Mouse (Mus musculus): Measurements from ENCODE around the gene Gm43517. TPM values are rescaled to one million over a fixed set of nuclear protein-coding genes. Genes with fewer than 3 reads are reported as not detected.
A peak's percentile ranks its signal among the peaks of the same experiment; 100 is the strongest.

The Gm43517 gene
- polyA plus RNA-seq, 1 experiment from 2014 or later, result not detected

GRCm38 (mm10) chr12:49398163-49398540, 13.2 kb downstream of the Gm43517 start:
- H3K4me2 ChIP-seq, result no peak overlapping the region
- H3K4me1 ChIP-seq, result no peaks in the 10 kb centered on the region
- H3K27ac ChIP-seq, result no peak overlapping the region
- no peak overlapping the region for H3K4me3 ChIP-seq
- peaks cover 60% of the 10 kb centered on the region for H3K27me3 ChIP-seq (replicated peaks)
- no peak overlapping the region for H3K9ac ChIP-seq
- no peaks in the 10 kb centered on the region for H3K36me3 ChIP-seq
- ATAC-seq, result no peak
- H3K9me3 ChIP-seq (replicated peaks), result no peaks in the 10 kb centered on the region

GRCm38 (mm10) chr12:49398636-49399035, 13.7 kb downstream of the Gm43517 start:
- no peak overlapping the region for H3K4me2 ChIP-seq
- no peak for ATAC-seq
- no peak overlapping the region for H3K27ac ChIP-seq
- H3K4me3 ChIP-seq, result no peak overlapping the region
- no peaks in the 10 kb centered on the region for H3K9me3 ChIP-seq (replicated peaks)
- H3K9ac ChIP-seq, result no peak overlapping the region
- H3K36me3 ChIP-seq, result no peaks in the 10 kb centered on the region
- no peaks in the 10 kb centered on the region for H3K4me1 ChIP-seq
- H3K27me3 ChIP-seq (replicated peaks), result peaks cover 62% of the 10 kb centered on the region
- WGBS (ENCODE audit: insufficient replicate concordance), result 18% methylated on average over 3 of the region's 3 CpGs

- Histone ChIP-seq H3K4me2 (no peak overlapping the region), H3K36me3 (no peaks in the 10 kb centered on the region), H3K4me1 (no peaks in the 10 kb centered on the region), H3K9me3 (replicated peaks) (no peaks in the 10 kb centered on the region), H3K27me3 (replicated peaks) (peaks cover 56% of the 10 kb centered on the region), H3K27ac (no peak overlapping the region), H3K9ac (no peak overlapping the region), H3K4me3 (no peak overlapping the region)
- WGBS (ENCODE audit: insufficient replicate concordance), result 9% methylated on average over 1 of the region's 1 CpGs
- no peak for ATAC-seq
Observed at GRCm38 (mm10) chr12:49399611-49400010, 14.6 kb downstream of the Gm43517 start.

- Histone ChIP-seq H3K4me1 (no peaks in the 10 kb centered on the region), H3K27me3 (replicated peaks) (peaks cover 50% of the 10 kb centered on the region), H3K9me3 (replicated peaks) (no peaks in the 10 kb centered on the region), H3K4me2 (no peak overlapping the region), H3K27ac (no peak overlapping the region), H3K4me3 (no peak overlapping the region), H3K9ac (no peak overlapping the region), H3K36me3 (no peaks in the 10 kb centered on the region)
- WGBS (ENCODE audit: insufficient replicate concordance), result 6% methylated on average over 9 of the region's 9 CpGs
- no peak for ATAC-seq
Observed at GRCm38 (mm10) chr12:49400036-49400852, 15.3 kb downstream of the Gm43517 start.

- peak overlapping the region; percentile 53; the same call in 1 of the 2 replicates for H3K4me2 ChIP-seq
- peaks cover 48% of the 10 kb centered on the region for H3K27me3 ChIP-seq (replicated peaks)
- H3K9me3 ChIP-seq (replicated peaks), result no peaks in the 10 kb centered on the region
- no peaks in the 10 kb centered on the region for H3K36me3 ChIP-seq
- no peak for ATAC-seq
- H3K27ac ChIP-seq, result no peak overlapping the region
- no peaks in the 10 kb centered on the region for H3K4me1 ChIP-seq
- no peak overlapping the region; the same call in 1 of the 2 replicates for H3K4me3 ChIP-seq
- no peak overlapping the region for H3K9ac ChIP-seq
- 1% methylated on average over 8 of the region's 8 CpGs for whole genome bisulfite sequencing (ENCODE audit: insufficient replicate concordance)
Observed at GRCm38 (mm10) chr12:49400853-49401118, 15.8 kb downstream of the Gm43517 start.

GRCm38 (mm10) chr12:49401119-49401795, 16.3 kb downstream of the Gm43517 start:
- Histone ChIP-seq H3K27ac (no peak overlapping the region), H3K4me3 (peak overlapping the region; percentile 34)
- no peak for ATAC-seq

GRCm38 (mm10) chr12:49401796-49402130, 16.8 kb downstream of the Gm43517 start:
- no peak for ATAC-seq
- 4% methylated on average over 5 of the region's 5 CpGs for WGBS (ENCODE audit: insufficient replicate concordance)
- peaks cover 48% of the 10 kb centered on the region for H3K27me3 ChIP-seq (replicated peaks)

More at GRCm38 (mm10) chr12:49401119-49401795, 16.3 kb downstream of the Gm43517 start:
- Histone ChIP-seq H3K9ac (no peak overlapping the region), H3K27me3 (replicated peaks) (peaks cover 48% of the 10 kb centered on the region), H3K36me3 (no peaks in the 10 kb centered on the region), H3K9me3 (replicated peaks) (no peaks in the 10 kb centered on the region), H3K4me2 (peak overlapping the region; percentile 53), H3K4me1 (no peaks in the 10 kb centered on the region)
- under 1% methylated on average over 31 of the region's 68 CpGs for WGBS (ENCODE audit: insufficient replicate concordance)

GRCm38 (mm10) chr12:49409833-49410232, 24.9 kb downstream of the Gm43517 start:
- no peak overlapping the region for H3K4me2 ChIP-seq
- no peaks in the 10 kb centered on the region for H3K27me3 ChIP-seq (replicated peaks)
- H3K36me3 ChIP-seq, result no peaks in the 10 kb centered on the region
- no peak overlapping the region for H3K4me3 ChIP-seq
- ATAC-seq, result no peak
- H3K9ac ChIP-seq, result no peak overlapping the region
- H3K4me1 ChIP-seq, result no peaks in the 10 kb centered on the region
- no peak overlapping the region for H3K27ac ChIP-seq
- 61% methylated on average over 2 of the region's 2 CpGs for WGBS (ENCODE audit: insufficient replicate concordance)
- H3K9me3 ChIP-seq (replicated peaks), result no peaks in the 10 kb centered on the region

More at GRCm38 (mm10) chr12:49401796-49402130, 16.8 kb downstream of the Gm43517 start:
- Histone ChIP-seq H3K27ac (no peak overlapping the region), H3K36me3 (no peaks in the 10 kb centered on the region), H3K4me2 (peak overlapping the region; percentile 53), H3K9me3 (replicated peaks) (no peaks in the 10 kb centered on the region), H3K4me1 (no peaks in the 10 kb centered on the region), H3K4me3 (peak overlapping the region; percentile 34; the same call in 1 of the 2 replicates), H3K9ac (no peak overlapping the region)

- Histone ChIP-seq H3K4me2 (no peak overlapping the region), H3K27me3 (replicated peaks) (no peaks in the 10 kb centered on the region), H3K9ac (no peak overlapping the region), H3K9me3 (replicated peaks) (no peaks in the 10 kb centered on the region), H3K27ac (no peak overlapping the region), H3K4me3 (no peak overlapping the region), H3K36me3 (no peaks in the 10 kb centered on the region), H3K4me1 (no peaks in the 10 kb centered on the region)
- WGBS (ENCODE audit: insufficient replicate concordance), result 54% methylated on average over 3 of the region's 3 CpGs
- no peak for ATAC-seq
Observed at GRCm38 (mm10) chr12:49417963-49418362, 33.0 kb downstream of the Gm43517 start.

Other genes with a start within 250 kb of the Gm43517 start
- 0.06 TPM in 1 of 2 replicates, not detected in the other for gene Foxg1, start 2.5 kb upstream of the Gm43517 start, polyA plus RNA-seq (2016; fragmentation: Nextera tagmentation; extraction: Ambion mirVana)

All from liver, embryonic 12.5 days (tissue).